Mouse (Mus musculus) cerebellum, adult 2 months (tissue): ENCODE data around the gene Ogg1.

Experiments
- CTCF ChIP-seq: fragments of 200-500 bp; IDR thresholded peaks from 2 replicates; pipeline ENCODE4 v1.5.1; 2011; ENCODE audit warnings: low read depth, mild to moderate bottlenecking, control low read depth, low read length, moderate library complexity, borderline replicate concordance; ENCODE audit not compliant: insufficient read depth
- POLR2A ChIP-seq: fragments of 200-500 bp; IDR thresholded peaks from 2 replicates; pipeline ENCODE4 v1.6.1; 2011; ENCODE audit warnings: low read length, control low read depth, borderline replicate concordance; ENCODE audit not compliant: insufficient read depth

DNA sequence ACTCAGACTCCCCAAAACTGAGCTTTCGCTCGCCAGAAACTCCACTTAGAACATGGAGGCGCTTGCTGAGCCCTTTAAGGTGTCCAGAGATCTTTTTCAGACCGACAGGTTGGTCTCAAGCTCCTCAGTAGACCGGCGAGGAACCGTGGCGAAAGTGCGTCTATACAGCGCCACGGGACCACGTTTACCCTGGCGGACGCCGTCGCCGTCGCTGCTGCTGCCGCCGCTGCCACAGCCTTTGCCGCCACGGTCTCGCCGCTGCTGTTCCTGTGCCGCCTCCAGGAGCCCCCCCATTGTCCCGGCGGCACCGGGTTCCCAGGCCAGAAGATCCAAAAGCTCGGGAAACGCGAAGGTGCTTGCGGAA is 19.8 kb upstream of the Ogg1 start, which contains the start of gene Brpf1:
- TF ChIP-seq CTCF (no peak), POLR2A (peak; percentile 66; the same call in 1 of the 2 replicates)
